Mouse (Mus musculus) layer of hippocampus, adult 11-12 months (tissue): ENCODE measurements around the gene Bend3.

Experiments
- DNase-seq: peaks from one replicate; pipeline ENCODE4 v3.0.0; 2022; ENCODE audit warnings: low spot score

The Bend3 gene

GRCm38 (mm10) chr10:43478751-43479435, at the start of gene Bend3:
Gene Bend3, plus strand, starts transcription at chr10:43478831.
- peak; percentile 60 for DNase-seq

- no peak for DNase-seq
Measured at GRCm38 (mm10) chr10:43430606-43431005, 48.0 kb upstream of the Bend3 start.

GRCm38 (mm10) chr10:43434326-43434725, 44.3 kb upstream of the Bend3 start:
- no peak for DNase-seq

- no peak for DNase-seq
Measured at GRCm38 (mm10) chr10:43435757-43436156, 42.9 kb upstream of the Bend3 start.

GRCm38 (mm10) chr10:43439492-43439941, 39.1 kb upstream of the Bend3 start:
- no peak for DNase-seq

GRCm38 (mm10) chr10:43440050-43440449, 38.6 kb upstream of the Bend3 start:
- DNase-seq: no peak

- no peak for DNase-seq
Measured at GRCm38 (mm10) chr10:43440981-43441740, 37.5 kb upstream of the Bend3 start.

- no peak for DNase-seq
Measured at GRCm38 (mm10) chr10:43448656-43449055, 30.0 kb upstream of the Bend3 start.

- peak; percentile 84 for DNase-seq
Measured at GRCm38 (mm10) chr10:43451848-43452662, 26.6 kb upstream of the Bend3 start.

- DNase-seq: no peak
Measured at GRCm38 (mm10) chr10:43452663-43452996, 26.0 kb upstream of the Bend3 start.

- DNase-seq: no peak
Measured at GRCm38 (mm10) chr10:43454219-43454618, 24.4 kb upstream of the Bend3 start.

- DNase-seq: no peak
Measured at GRCm38 (mm10) chr10:43454671-43455070, 24.0 kb upstream of the Bend3 start.

- no peak for DNase-seq
Measured at GRCm38 (mm10) chr10:43462821-43463220, 15.8 kb upstream of the Bend3 start.

GRCm38 (mm10) chr10:43463227-43463626, 15.4 kb upstream of the Bend3 start:
- no peak for DNase-seq

- DNase-seq: no peak
Measured at GRCm38 (mm10) chr10:43466223-43466622, 12.4 kb upstream of the Bend3 start.

- DNase-seq: no peak
Measured at GRCm38 (mm10) chr10:43467659-43468058, 11.0 kb upstream of the Bend3 start.

GRCm38 (mm10) chr10:43468293-43468692, 10.3 kb upstream of the Bend3 start:
- no peak for DNase-seq

GRCm38 (mm10) chr10:43475376-43475775, 3.3 kb upstream of the Bend3 start:
- DNase-seq: peak; percentile 40

GRCm38 (mm10) chr10:43477459-43477858, 1.2 kb upstream of the Bend3 start:
- no peak for DNase-seq

GRCm38 (mm10) chr10:43477865-43478681, 558 bp upstream of the Bend3 start:
- DNase-seq: peak; percentile 47

- peak; percentile 74 for DNase-seq
Measured at GRCm38 (mm10) chr10:43479436-43480157, 966 bp downstream of the Bend3 start.
